Mouse (Mus musculus): ENCODE measurements around the gene Iqch.

- TF ChIP-seq CTCF (IDR thresholded peaks at IDR 0.05) = no peak
- TF ChIP-seq POLR2A (IDR thresholded peaks at IDR 0.05; ENCODE audit: insufficient read depth, low read depth, low read length) = no peak
- TF ChIP-seq EP300 (IDR thresholded peaks at IDR 0.05; ENCODE audit: insufficient read depth, low read depth, low read length) = no peak
Observed at GRCm38 (mm10) chr9:63493746-63494145, 108.5 kb downstream of the Iqch start.

Data from heart, adult 2 months (tissue).